Mouse (Mus musculus) stomach, embryonic 14.5 days (tissue): Measurements from ENCODE around the gene Sacm1l. TPM values are rescaled to one million over a fixed set of nuclear protein-coding genes. Genes with fewer than 3 reads are reported as not detected.

Experiments used
- ATAC-seq: fragments of 200-750 bp; cut with Nextera tagmentation; 2 replicates; pipeline ENCODE4 v1.8.0; 2017; ENCODE audit warnings: low read depth, moderate TSS enrichment; ENCODE audit not compliant: insufficient number of reproducible peaks, insufficient read depth, low FRiP score
- H3K27ac ChIP-seq: fragments of 300-500 bp; sonication (generic); 2 replicates; pipeline ENCODE4 v1.5.1; 2014; ENCODE audit warnings: mild to moderate bottlenecking, low read length, moderate library complexity, mixed read lengths
- H3K27me3 ChIP-seq: fragments of 300-500 bp; sonication (generic); 2 replicates; pipeline ENCODE4 v1.6.1; 2014; ENCODE audit warnings: low read length, control low read depth, mixed read lengths; ENCODE audit not compliant: control insufficient read depth, insufficient read depth
- H3K36me3 ChIP-seq: fragments of 300-500 bp; sonication (generic); 2 replicates; pipeline ENCODE4 v1.6.1; 2014; ENCODE audit warnings: mild to moderate bottlenecking, control low read depth, low read length, moderate library complexity, mixed read lengths; ENCODE audit not compliant: control insufficient read depth, insufficient read depth
- H3K4me1 ChIP-seq: fragments of 300-500 bp; sonication (generic); 2 replicates; pipeline ENCODE4 v1.6.1; 2014; ENCODE audit warnings: low read length, control low read depth, mixed read lengths; ENCODE audit not compliant: control insufficient read depth, insufficient read depth
- H3K4me2 ChIP-seq: fragments of 300-500 bp; sonication (generic); replicated peaks from 2 replicates; pipeline ENCODE4 v1.6.1; 2014; ENCODE audit warnings: low read depth, low read length, control low read depth
- H3K4me3 ChIP-seq: fragments of 300-500 bp; sonication (generic); 2 replicates; pipeline ENCODE4 v1.5.1; 2014; ENCODE audit warnings: low read depth, low read length, control low read depth
- H3K9ac ChIP-seq: fragments of 300-500 bp; sonication (generic); replicated peaks from 2 replicates; pipeline ENCODE4 v1.6.1; 2014; ENCODE audit warnings: low read depth, mild to moderate bottlenecking, control low read depth, low read length, moderate library complexity, mixed read lengths
- H3K9me3 ChIP-seq: fragments of 300-500 bp; sonication (generic); 2 replicates; pipeline ENCODE4 v1.6.1; 2016; ENCODE audit warnings: low read depth, low read length, control low read depth; ENCODE audit not compliant: control insufficient read depth
- WGBS: fragments of 180-500 bp; shearing (Covaris S2); extraction: QIAGEN DNeasy Blood & Tissue Kit; methylation state at CpG from one replicate; pipeline ENCODE4 v1.1.7; 2014; 5-methylcytosine and 5-hydroxymethylcytosine counted together
- polyA plus RNA-seq: library from polyadenylated mRNA; unstranded; fragments of >200 nt; fragmentation: Nextera tagmentation; extraction: Ambion mirVana; gene quantifications from 2 replicates; pipeline ENCODE4 v1.2.1, GENCODE M21; 2014

Sacm1l gene
- polyA plus RNA-seq, 1 experiment from 2014 or later, result 51.7 TPM

- Histone ChIP-seq H3K4me3 (no peak overlapping the region), H3K36me3 (peaks cover 4% of the 10 kb centered on the region), H3K9me3 (no peaks in the 10 kb centered on the region), H3K4me1 (peaks cover 33% of the 10 kb centered on the region), H3K27ac (no peak overlapping the region), H3K4me2 (no peak overlapping the region), H3K27me3 (no peaks in the 10 kb centered on the region), H3K9ac (no peak overlapping the region)
- 78% methylated on average over 2 of the region's 2 CpGs for WGBS
- ATAC-seq, result no peak
These were observed 40.5 kb upstream of the Sacm1l start for GRCm38 (mm10) chr9:123489073-123489472.

DNA sequence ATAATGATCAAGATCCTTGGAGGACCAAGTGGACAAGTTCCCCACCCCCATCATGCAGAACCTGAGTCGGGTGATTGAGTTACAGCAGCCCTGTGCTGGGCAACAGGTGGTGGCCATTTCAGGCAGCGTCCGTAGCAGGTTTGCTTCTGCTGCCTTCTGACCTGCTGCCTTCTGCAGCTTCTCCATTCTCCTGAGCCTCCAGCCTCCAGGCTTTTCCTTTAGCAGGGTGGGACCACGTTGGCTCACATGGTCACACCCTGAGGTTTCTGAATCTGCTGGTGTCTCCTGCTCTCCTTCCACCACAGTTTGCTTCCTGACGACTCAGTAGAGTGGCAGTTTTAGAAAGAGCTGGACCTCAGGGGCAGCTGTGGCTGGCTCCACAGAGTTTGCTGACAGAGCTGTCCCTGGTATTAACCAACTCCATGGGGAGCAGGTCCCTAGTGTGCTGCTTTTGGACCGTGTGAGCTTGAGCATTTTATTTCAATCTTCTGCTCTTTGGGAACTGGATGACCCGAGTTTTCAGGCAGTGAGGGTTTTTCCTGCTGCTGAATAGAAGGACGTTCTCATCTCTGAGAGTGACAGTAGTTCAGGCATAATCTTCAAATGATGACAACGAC, 39.7 kb upstream of the Sacm1l start:
- ATAC-seq, result no peak
- H3K4me2 ChIP-seq, result no peak overlapping the region
- no peak overlapping the region for H3K9ac ChIP-seq
- WGBS, result 54% methylated on average over 9 of the region's 9 CpGs
- peaks cover 33% of the 10 kb centered on the region for H3K4me1 ChIP-seq
- H3K27ac ChIP-seq, result no peak overlapping the region
- no peaks in the 10 kb centered on the region; the same call in 1 of the 2 replicates for H3K36me3 ChIP-seq
- no peaks in the 10 kb centered on the region for H3K27me3 ChIP-seq
- no peaks in the 10 kb centered on the region for H3K9me3 ChIP-seq
- no peak overlapping the region for H3K4me3 ChIP-seq

- Histone ChIP-seq H3K4me3 (no peak overlapping the region), H3K9ac (no peak overlapping the region), H3K4me1 (peaks cover 33% of the 10 kb centered on the region), H3K27ac (no peak overlapping the region), H3K4me2 (no peak overlapping the region), H3K27me3 (no peaks in the 10 kb centered on the region), H3K9me3 (no peaks in the 10 kb centered on the region), H3K36me3 (no peaks in the 10 kb centered on the region; the same call in 1 of the 2 replicates)
- 57% methylated on average over 5 of the region's 5 CpGs for WGBS
- no peak for ATAC-seq
These were observed 38.6 kb upstream of the Sacm1l start for GRCm38 (mm10) chr9:123490930-123491329.

DNA sequence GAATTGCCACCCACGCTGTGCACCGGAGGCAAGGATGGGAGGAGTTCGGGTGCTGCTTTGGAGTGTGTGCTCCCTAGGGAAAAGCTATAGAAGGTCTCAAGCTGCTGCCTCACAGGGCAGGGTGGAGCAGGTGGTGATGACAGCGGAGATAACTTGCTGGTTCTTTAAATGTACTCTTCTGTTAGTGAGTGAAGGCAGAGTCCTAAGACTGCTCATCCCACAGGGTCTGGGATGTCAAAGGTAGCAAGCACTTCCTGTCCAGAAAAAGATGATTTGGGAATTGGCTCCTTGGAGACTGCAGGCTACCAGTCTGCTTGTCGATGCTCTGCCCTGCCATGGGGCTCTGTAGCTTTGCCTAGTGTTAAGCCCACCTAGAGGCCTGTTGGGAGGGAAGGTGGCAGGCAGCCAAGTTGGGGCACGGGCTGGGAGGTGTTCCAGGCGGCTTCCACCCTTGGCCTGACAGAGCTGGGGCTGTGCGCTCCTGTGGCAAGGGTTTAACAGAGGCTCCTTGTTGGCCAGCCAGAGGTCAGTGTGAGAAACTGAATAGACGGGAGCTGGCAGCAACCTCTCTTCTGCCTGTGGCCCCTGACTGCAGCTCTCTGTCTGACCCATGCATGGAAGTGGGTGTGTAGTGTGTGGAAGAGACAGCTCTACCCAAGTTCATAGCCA, 37.5 kb upstream of the Sacm1l start:
- no peaks in the 10 kb centered on the region for H3K9me3 ChIP-seq
- 66% methylated on average over 9 of the region's 9 CpGs for WGBS

GRCm38 (mm10) chr9:123496665-123497064, 32.9 kb upstream of the Sacm1l start:
- Histone ChIP-seq H3K9ac (no peak overlapping the region), H3K9me3 (no peaks in the 10 kb centered on the region), H3K27me3 (no peaks in the 10 kb centered on the region), H3K27ac (peak overlapping the region; percentile 34; the same call in 1 of the 2 replicates), H3K4me2 (0 out of 2 replicates have a peak overlapping the region, but pooled peaks have one; percentile 7), H3K36me3 (peaks cover 8% of the 10 kb centered on the region), H3K4me1 (peaks cover 10% of the 10 kb centered on the region), H3K4me3 (no peak overlapping the region)
- ATAC-seq, result peak; percentile 44; the same call in 1 of the 2 replicates
- 13% methylated on average over 13 of the region's 13 CpGs for WGBS

More for the DNA sequence above, 37.5 kb upstream of the Sacm1l start:
- Histone ChIP-seq H3K36me3 (no peaks in the 10 kb centered on the region; the same call in 1 of the 2 replicates), H3K4me2 (no peak overlapping the region), H3K27me3 (no peaks in the 10 kb centered on the region), H3K9ac (no peak overlapping the region), H3K4me3 (no peak overlapping the region), H3K4me1 (peaks cover 28% of the 10 kb centered on the region), H3K27ac (no peak overlapping the region; the same call in 1 of the 2 replicates)
- ATAC-seq, result peak; percentile 70; the same call in 1 of the 2 replicates

GRCm38 (mm10) chr9:123497906-123498305, 31.7 kb upstream of the Sacm1l start:
- WGBS, result 75% methylated on average over 5 of the region's 5 CpGs
- Histone ChIP-seq H3K4me1 (peaks cover 2% of the 10 kb centered on the region; the same call in 1 of the 2 replicates), H3K9me3 (no peaks in the 10 kb centered on the region), H3K9ac (no peak overlapping the region), H3K36me3 (peaks cover 10% of the 10 kb centered on the region), H3K27me3 (no peaks in the 10 kb centered on the region), H3K27ac (no peak overlapping the region), H3K4me3 (no peak overlapping the region), H3K4me2 (no peak overlapping the region)
- ATAC-seq, result no peak; the same call in 1 of the 2 replicates

DNA sequence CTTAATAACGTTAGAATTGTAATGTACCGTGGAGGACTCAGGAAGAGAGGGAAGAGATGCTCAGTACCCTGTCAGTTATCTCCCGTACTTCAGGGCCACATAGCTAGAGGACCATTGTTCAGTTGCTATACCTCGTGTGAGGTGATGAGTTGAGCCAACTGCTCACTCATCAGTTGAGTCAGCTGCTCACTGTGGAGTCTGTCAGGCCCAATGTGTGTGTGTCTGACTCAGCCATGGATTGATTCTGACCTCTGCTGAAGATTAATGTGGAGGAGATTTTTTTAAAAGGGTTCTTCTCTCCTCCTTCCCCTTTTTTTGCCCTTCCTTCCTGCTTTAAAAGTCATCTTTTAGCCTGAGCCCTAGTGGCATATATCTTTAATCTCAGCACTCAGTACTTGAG, 29.1 kb upstream of the Sacm1l start:
- Histone ChIP-seq H3K4me1 (peaks cover 10% of the 10 kb centered on the region), H3K9ac (no peak overlapping the region), H3K27me3 (no peaks in the 10 kb centered on the region), H3K27ac (no peak overlapping the region), H3K36me3 (peaks cover 10% of the 10 kb centered on the region), H3K4me3 (no peak overlapping the region), H3K9me3 (no peaks in the 10 kb centered on the region), H3K4me2 (no peak overlapping the region)
- 86% methylated on average over 4 of the region's 4 CpGs for WGBS
- no peak for ATAC-seq

GRCm38 (mm10) chr9:123503171-123503834, 26.3 kb upstream of the Sacm1l start:
- Histone ChIP-seq H3K36me3 (peaks cover 10% of the 10 kb centered on the region; the same call in 1 of the 2 replicates), H3K4me3 (no peak overlapping the region), H3K4me1 (peaks cover 19% of the 10 kb centered on the region), H3K9me3 (no peaks in the 10 kb centered on the region), H3K27ac (no peak overlapping the region), H3K9ac (no peak overlapping the region), H3K4me2 (no peak overlapping the region), H3K27me3 (no peaks in the 10 kb centered on the region)
- no peak for ATAC-seq
- 80% methylated on average over 5 of the region's 5 CpGs for WGBS
